ENCODE assay signal across 8 mouse cellular contexts in the genomic region with DNA sequence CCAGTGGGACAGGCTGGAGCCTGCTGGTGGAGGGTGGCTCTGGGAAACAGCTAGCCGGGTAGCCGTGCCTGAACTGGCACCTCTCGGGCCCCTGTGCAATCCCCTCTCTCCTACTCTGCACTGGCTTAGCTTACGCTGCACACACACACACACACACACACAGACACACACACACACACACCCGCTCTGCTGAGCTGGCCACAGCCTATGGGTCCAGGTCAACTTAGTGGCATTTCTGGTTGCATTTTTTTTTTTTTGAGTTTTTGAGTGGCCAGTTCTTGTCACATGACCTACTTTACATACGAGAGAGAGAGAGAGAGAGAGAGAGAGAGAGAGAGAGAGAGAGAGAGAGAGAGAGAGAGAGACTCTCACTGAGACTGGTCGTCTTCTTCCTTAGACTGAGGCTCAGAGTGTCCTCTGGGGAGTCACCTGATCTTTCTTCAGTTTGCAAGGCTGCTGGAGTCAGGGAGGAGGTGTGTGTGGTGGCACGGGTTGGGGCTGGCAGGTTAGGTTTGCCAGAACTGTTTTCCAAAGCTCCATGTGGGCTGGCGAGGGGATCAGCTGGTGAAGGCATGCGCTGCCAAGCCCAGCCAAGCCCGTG. TPM values are rescaled to one million over a fixed set of nuclear protein-coding genes. Genes with fewer than 3 reads are reported as not detected.
DNase-seq lines count a peak whose midpoint lies in the region; ATAC-seq and TF ChIP-seq lines count a peak whose summit lies in the region.

No protein-coding gene starts in this region.

- H3K27me3 ChIP-seq in liver, embryonic 13.5 days, result no peaks in the 10 kb centered on the region
- H3K27me3 ChIP-seq in liver, embryonic 12.5 days (replicated peaks), result no peaks in the 10 kb centered on the region
- no peaks in the 10 kb centered on the region for H3K27me3 ChIP-seq in heart, postnatal 0 days (ENCODE audit: control insufficient read depth, insufficient read depth, low read length)

- no peak for TF ChIP-seq CTCF in heart, postnatal 0 days (IDR thresholded peaks at IDR 0.05; ENCODE audit: low read depth)
- TF ChIP-seq CTCF in olfactory bulb, adult 2 months (IDR thresholded peaks at IDR 0.05; ENCODE audit: insufficient read depth, low read depth, low read length), result no peak

- H3K4me1 ChIP-seq in liver, embryonic 13.5 days (replicated peaks), result peaks cover 67% of the 10 kb centered on the region
- peaks cover 66% of the 10 kb centered on the region for H3K4me1 ChIP-seq in liver, embryonic 12.5 days
- H3K4me1 ChIP-seq in heart, postnatal 0 days (ENCODE audit: control insufficient read depth, insufficient read depth), result peaks cover 58% of the 10 kb centered on the region
- peaks cover 54% of the 10 kb centered on the region for H3K4me1 ChIP-seq in olfactory bulb, adult 2 months (ENCODE audit: control insufficient read depth, insufficient read depth, low read length)

- no peak overlapping the region for H3K4me3 ChIP-seq in liver, embryonic 13.5 days (replicated peaks)
- H3K4me3 ChIP-seq in liver, embryonic 12.5 days, result no peak overlapping the region
- no peak overlapping the region for H3K4me3 ChIP-seq in heart, postnatal 0 days (ENCODE audit: low read depth, low read length)
- peak overlapping the region; percentile 47 for H3K4me3 ChIP-seq in olfactory bulb, adult 2 months (ENCODE audit: insufficient read depth, low read depth, low read length)

- no peak for DNase-seq in liver, embryonic 13.5 days
- peak; percentile 94 for DNase-seq in cerebellum, adult 9-10 months
- DNase-seq in heart, postnatal 0 days (ENCODE audit: low spot score), result no peak
- DNase-seq in embryo, embryonic 11 days, result no peak
- no peak for DNase-seq in ovary, postnatal 14 days (ENCODE audit: low spot score)
- DNase-seq in layer of hippocampus, postnatal 36 days, result no peak

- peaks cover 33% of the 10 kb centered on the region for H3K36me3 ChIP-seq in liver, embryonic 13.5 days
- H3K36me3 ChIP-seq in liver, embryonic 12.5 days, result peaks cover 41% of the 10 kb centered on the region
- peaks cover 14% of the 10 kb centered on the region for H3K36me3 ChIP-seq in heart, postnatal 0 days (replicated peaks; ENCODE audit: control insufficient read depth, insufficient read depth, low read length)

- H3K4me2 ChIP-seq in liver, embryonic 13.5 days, result no peak overlapping the region
- H3K4me2 ChIP-seq in liver, embryonic 12.5 days, result no peak overlapping the region; the same call in 1 of the 2 replicates
- peak overlapping the region; percentile 18; the same call in 1 of the 2 replicates for H3K4me2 ChIP-seq in heart, postnatal 0 days (ENCODE audit: low read depth, low read length)

- H3K9me3 ChIP-seq in liver, embryonic 13.5 days (replicated peaks), result no peaks in the 10 kb centered on the region
- H3K9me3 ChIP-seq in liver, embryonic 12.5 days (replicated peaks), result no peaks in the 10 kb centered on the region
- no peaks in the 10 kb centered on the region for H3K9me3 ChIP-seq in heart, postnatal 0 days (replicated peaks; ENCODE audit: control insufficient read depth, low read length)

- TF ChIP-seq POLR2A in olfactory bulb, adult 2 months (IDR thresholded peaks at IDR 0.05; ENCODE audit: insufficient read depth, low read depth, low read length), result no peak

- TF ChIP-seq EP300 in heart, postnatal 0 days (IDR thresholded peaks at IDR 0.05; ENCODE audit: low read depth), result no peak

- H3K9ac ChIP-seq in liver, embryonic 13.5 days, result no peak overlapping the region
- H3K9ac ChIP-seq in liver, embryonic 12.5 days, result no peak overlapping the region
- 0 out of 2 replicates have a peak overlapping the region, but pooled peaks have one; percentile 29 for H3K9ac ChIP-seq in heart, postnatal 0 days (replicated peaks; ENCODE audit: low read depth, low read length)

- H3K27ac ChIP-seq in liver, embryonic 13.5 days, result 0 out of 2 replicates have a peak overlapping the region, but pooled peaks have one; percentile 20
- H3K27ac ChIP-seq in liver, embryonic 12.5 days, result no peak overlapping the region
- no peak overlapping the region for H3K27ac ChIP-seq in heart, postnatal 0 days (ENCODE audit: low read depth)
- H3K27ac ChIP-seq in olfactory bulb, adult 2 months (ENCODE audit: insufficient read depth, low read depth, low read length), result peak overlapping the region; percentile 90

- WGBS in liver, embryonic 13.5 days (ENCODE audit: insufficient replicate concordance), result 72% methylated on average over 11 of the region's 11 CpGs
- 76% methylated on average over 10 of the region's 11 CpGs for WGBS in liver, embryonic 12.5 days (ENCODE audit: insufficient replicate concordance)
- WGBS in heart, postnatal 0 days, result 35% methylated on average over 11 of the region's 11 CpGs
- WGBS in olfactory bulb, adult 2 months, result 13% methylated on average over 11 of the region's 11 CpGs

- no peak for ATAC-seq in liver, embryonic 13.5 days (ENCODE audit: low read depth)
- ATAC-seq in liver, embryonic 12.5 days, result no peak
- no peak for ATAC-seq in heart, postnatal 0 days (ENCODE audit: insufficient read depth, low read depth)

RNA-seq across cellular contexts. Expression of a gene that starts 3.9 kb away (rescaled TPM):
- 19.7 and 23.2 TPM in 2 replicates for polyA plus RNA-seq in liver, embryonic 13.5 days (2015; fragmentation: Nextera tagmentation; extraction: Ambion mirVana)
- 26.9 and 27.5 TPM in 2 replicates for polyA plus RNA-seq in liver, embryonic 12.5 days (2016; fragmentation: Nextera tagmentation; extraction: Ambion mirVana)
- total RNA-seq in heart, postnatal 0 days (2014; rRNA removed; ENCODE audit: low replicate concordance), result 62.1 and 71.6 TPM in 2 replicates
- 36.4 and 38.0 TPM in 2 replicates for polyA plus RNA-seq in heart, postnatal 0 days (2015; fragmentation: Nextera tagmentation; extraction: Ambion mirVana)
- polyA plus RNA-seq in olfactory bulb, adult 2 months (2012; ENCODE audit: insufficient read depth, insufficient read length, low replicate concordance, missing spikeins), result not detected in 2 replicates
- 100 to 1,000 TPM; 227 to 241 TPM for total RNA-seq in layer of hippocampus, postnatal 36 days (2021)

Comparison
In these comparisons a context has a peak if more than half of its experiments do, and no peak if none do; other contexts are left out.
1. H3K27ac ChIP-seq: peak in liver, embryonic 13.5 days (single experiment) and olfactory bulb, adult 2 months (single experiment); none in liver, embryonic 12.5 days (single experiment) and heart, postnatal 0 days (single experiment).